Mouse (Mus musculus): ENCODE results near the gene Znrf2.
A peak's percentile ranks its signal among the peaks of the same experiment; 100 is the strongest.

The Znrf2 gene

DNA sequence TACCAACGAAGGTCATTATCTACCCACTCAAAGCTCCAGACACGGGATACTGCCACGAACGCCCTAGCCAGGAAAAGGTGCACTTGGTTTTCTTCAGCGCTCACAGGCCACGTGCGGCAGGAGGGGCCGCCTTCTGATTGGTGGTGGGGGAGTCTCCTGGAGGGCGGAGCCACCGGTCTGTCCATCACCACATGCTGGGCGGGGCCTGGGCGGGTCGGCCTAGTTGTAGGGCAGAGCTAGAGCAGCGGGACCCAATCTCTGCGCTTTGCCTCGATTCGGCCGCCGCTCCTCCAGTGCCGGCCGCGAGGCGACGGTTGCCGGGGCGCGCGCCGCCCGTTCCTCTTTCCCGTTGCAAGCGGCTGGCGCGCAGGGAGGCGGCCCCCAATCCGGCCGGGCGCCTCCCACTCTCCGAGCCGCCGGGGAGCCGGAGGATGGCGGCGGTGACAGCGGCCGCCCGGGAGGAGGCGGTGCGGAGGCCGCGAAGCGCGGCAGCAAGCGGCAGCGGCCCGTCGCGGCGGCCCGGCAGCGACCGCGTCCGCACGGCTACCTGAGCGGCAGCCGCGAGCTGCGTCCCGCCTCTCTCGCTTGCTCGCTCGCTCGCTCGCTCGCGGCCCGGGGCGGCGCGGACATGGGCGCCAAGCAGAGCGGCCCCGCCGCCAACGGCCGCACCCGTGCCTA, at the start of gene Znrf2:
TSS of gene Znrf2 (plus strand) at position 529 of the 678 bp plus-strand sequence.
- DNase-seq (ENCODE audit: low read depth, low spot score) = peak; percentile 97

DNA sequence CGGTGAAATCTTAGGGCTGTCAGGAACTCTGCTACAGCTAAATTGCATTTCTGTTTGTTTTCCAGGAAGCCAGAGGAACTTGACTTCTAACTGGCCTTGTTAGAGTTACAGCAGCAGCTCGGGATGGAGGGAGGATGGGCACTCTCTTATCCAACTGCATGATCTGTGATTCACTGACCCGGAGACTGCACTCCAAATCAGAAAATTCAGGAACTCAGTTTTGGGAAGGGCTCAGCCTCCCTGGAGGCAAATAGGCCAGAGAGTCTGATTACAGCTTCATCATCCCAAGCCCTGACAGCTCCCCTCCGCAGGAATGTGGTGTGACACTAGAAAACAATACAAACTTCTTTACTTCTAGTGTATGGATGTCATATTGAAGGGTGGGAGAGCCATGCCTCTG, 49.0 kb upstream of the Znrf2 start:
- no peak for DNase-seq (ENCODE audit: low read depth, low spot score)

DNA sequence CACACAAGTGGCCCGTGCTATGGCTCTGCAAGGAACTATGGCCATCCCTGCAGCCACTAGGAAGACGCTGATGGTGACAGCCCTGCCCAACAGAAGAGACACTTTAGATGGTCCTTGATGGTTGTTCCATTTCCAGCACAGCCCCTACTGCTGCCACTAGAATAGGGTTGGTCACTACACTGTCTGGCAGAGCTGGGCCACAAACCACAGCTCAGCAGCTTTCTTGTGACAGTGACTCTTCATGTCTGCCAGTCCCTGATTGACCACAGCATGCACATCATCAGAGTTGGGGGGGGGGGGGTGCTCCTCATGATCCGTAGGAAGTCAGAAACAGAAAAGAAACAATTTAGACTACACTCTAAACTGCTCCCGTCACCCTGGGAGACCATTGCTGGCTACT, 46.0 kb upstream of the Znrf2 start:
- no peak for DNase-seq (ENCODE audit: low read depth, low spot score)

DNA sequence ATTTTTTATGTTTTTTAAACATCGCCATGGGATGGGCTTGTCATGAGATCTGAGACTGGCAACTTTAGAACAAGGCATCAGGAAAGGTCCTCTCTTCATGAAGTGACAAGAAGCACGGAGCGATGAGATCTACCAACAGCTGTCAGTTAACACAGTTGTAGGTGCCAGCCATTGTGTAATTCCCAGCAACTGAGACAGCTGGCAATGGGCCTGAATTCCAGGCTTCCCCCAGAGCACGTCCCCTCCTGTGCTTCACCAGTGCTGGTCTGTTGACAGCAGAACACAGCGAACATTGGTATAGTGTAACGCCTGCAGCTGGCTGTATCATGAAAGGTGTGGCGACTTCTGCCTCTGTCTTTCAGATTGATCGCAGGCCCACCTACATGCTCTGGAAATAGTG, 45.5 kb upstream of the Znrf2 start:
- no peak for DNase-seq (ENCODE audit: low read depth, low spot score)

DNA sequence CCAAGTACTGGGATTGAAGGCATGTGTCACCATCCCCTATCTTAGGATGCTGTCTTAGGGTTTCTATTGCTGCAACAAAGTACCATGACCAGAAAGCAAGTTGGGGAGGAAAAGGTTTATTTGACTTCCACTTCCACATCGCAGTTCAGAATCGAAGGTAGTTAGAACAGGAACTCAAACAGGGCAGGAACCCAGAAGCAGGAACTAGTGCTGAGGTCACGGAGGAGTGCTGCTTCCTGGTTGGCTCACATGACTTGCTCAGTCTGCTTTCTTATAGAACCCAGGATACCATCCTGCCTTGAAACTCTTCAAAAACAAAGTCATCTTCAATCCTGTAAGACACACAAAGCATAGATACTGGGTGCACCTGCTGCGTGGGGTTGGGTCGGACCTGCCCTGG, 44.6 kb upstream of the Znrf2 start:
- DNase-seq (ENCODE audit: low read depth, low spot score) = no peak

DNA sequence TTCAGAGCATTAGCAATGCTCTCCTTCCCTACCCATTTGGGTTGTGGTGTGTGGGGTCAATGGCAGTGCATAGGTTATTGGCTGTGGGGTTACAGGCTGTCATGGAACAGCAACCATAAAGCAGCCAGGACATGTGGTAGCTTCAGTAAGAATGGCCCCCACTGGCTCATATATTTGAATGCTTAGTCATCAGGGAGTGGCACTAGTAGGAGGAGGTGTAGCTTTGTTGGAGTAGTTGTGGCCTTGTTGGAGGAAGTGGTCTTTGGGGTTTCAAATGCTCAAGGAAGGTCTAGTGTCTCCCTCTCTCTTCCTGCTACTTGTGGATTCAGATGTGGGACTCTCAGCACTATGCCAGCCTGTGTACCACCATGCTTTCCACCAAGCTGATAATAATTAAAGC, 41.0 kb upstream of the Znrf2 start:
- DNase-seq (ENCODE audit: low read depth, low spot score) = no peak

DNA sequence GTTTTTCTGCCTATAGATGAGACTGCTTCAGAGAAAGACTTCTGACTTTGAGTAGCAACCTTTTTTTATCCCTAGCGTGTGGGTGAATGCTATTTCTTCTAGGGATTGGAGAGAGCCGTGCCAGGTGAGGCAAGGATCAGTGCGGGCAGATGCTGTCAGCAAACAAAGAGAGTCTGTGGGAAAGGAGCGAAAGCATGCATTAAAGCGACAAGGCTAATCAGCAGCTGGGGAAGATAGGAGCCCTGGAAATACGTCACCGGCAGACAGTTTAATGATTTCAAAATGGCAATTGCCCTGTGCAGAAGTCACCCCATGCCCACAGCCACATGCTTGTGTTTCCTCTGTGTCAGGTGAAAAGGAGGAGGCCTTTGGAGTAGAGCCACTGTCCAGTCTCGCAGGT, 39.1 kb upstream of the Znrf2 start:
- no peak for DNase-seq (ENCODE audit: low read depth, low spot score)

DNA sequence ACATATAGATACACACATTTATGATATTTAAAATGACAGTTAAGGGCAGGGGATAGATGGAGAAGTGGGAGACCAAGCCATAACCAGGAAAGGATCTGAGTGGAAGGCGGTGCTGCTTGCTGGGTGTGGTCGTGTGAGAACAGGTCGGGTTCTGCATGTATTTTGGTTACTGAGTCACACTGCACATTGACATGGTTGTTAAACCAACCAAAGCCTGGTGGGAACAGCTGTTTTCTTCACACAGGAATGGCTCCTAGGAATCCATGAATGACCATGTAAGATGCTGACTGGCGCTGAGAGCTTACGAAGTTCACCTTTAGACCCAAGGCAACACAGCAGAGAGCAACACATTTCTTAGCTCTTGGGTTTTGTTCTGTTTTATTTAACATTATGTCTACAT, 36.7 kb upstream of the Znrf2 start:
- no peak for DNase-seq (ENCODE audit: low read depth, low spot score)

DNA sequence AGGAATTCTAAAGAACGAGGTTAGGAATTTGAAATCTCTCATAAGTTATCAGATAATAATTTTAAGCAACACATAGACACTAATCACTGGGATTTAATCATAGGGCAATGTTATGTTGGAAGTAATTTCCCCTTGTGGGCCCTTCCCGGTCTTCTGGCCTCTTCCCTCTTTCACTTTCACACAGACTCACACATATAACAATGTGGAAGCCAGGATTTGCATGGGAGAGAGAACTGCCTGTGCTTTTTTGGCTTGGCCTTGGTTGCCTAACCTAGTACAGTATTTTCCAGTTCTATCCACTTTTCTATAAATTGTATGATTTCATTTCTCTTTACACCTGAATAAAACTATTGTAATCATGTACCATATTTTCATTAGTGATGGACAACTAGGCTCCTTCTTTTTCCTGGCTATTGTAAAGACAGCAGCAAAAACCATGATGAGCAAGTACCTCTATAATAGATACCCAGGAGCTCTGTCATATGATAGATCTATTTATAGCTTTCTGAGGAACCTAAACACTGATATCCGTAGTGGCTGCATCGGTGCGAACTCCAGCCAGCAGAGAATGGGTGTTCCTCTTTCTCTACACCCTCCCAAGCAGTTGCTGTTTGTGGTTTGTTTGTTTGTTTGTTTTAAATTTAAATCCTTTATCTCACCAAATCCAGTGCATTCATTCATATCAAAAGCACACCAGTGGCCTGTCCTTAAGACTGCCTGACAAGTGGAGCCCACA, 36.0 kb upstream of the Znrf2 start:
- no peak for DNase-seq (ENCODE audit: low read depth, low spot score)

DNA sequence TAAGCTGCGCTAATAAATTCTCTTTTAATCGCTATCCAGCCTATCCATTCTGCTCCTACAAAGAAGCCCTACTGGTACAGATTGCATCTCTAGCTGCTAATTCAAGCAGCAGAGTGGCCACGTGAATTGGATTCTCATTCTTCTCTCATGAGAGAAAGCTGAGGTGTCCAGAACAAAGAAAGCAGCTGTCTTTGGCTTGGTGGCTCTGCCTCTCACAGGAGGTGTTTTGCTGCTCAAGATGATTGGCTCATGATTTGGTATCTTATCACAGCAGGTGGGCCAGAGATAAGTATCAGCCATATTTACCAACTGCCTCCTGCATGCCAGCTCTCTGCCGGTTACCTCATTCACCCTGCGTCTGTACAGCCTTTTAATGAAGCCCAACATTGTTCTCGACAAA, 34.8 kb upstream of the Znrf2 start:
- no peak for DNase-seq (ENCODE audit: low read depth, low spot score)

DNA sequence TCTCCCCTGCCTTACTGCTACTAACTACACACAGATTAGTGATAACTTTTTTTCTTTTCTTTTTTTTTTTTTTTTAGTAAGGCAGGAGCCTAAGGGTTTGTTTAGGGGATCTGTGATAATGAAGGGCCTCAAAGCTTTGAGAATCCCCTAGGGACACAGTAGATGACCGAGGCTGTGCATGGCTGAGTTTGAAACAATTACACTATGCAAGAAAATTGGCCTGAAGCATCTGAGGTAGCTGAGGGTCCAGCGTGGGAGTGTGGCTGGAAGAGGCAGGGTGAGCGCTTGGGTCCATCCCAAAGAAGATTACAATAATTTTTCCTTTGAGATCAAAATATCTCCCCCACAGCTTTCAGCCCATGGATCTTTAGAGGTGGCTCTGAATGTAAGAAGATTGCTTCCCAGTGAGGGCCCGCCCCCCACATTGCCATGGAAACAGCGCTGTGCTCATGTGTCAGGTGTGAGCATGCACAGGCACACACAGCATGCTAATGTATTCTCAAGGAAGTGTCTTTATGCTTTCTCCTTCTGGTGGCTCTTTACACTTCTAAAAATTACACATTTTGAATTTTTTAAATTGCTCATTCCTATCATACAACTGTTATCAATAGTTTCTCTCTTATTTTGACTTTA, 31.5 kb upstream of the Znrf2 start:
- DNase-seq (ENCODE audit: low read depth, low spot score) = no peak

DNA sequence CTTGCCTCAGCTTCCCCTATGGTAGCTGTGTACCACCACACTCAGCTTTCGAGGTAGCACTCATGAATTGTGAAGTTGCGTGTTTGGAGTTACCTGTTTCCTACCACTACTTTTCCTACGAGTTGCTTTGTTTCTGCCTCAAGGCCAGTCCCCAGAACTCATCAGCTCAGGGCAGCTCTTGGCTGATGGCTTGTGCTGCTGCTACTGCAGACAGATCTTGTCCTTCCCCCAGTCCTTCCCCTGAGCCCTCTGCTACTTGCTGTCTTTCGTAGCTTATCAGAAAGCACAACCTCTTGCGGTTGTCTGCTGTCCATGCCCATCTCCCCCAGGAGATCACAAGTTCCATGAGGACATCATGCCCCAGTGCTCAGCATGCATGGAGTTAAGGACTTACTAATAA, 29.9 kb upstream of the Znrf2 start:
- DNase-seq (ENCODE audit: low read depth, low spot score) = no peak

DNA sequence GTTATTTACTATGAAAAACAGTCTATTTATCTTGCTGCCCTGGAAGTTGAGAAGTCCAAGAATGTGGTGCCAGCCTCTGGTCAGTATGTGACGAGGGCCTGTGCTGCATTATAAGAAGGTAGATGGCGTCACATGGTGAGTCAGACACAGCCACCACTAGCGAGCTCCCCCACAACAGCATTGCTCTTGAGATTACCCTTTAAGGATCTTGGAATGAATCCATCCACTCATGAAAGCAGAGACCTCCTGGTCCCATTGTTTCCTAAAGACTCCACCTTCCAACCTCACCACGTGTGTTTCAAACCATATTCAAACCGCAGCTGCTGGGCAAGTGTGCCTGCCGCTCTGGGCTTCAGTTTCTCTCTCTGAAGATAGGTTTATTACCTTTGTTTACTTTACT, 28.2 kb upstream of the Znrf2 start:
- no peak for DNase-seq (ENCODE audit: low read depth, low spot score)

DNA sequence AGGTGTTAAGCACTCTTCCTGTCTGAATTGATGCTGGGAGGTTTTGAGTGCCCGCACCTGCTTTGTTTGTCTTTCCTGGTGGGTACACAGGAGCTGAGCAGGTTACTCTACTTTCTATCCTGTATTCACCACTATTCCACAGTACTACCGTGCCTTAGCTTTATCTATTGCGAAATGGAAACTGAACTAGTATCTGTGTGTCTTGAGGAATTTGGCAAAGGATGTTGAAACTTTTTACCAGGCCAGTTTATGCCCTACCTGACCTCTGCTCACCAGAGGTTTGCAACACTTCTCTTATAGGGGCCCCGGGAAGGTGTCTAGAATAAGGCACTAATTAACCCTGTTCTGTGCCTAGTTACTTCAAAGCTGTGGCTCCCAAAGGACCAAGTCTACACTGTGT, 27.6 kb upstream of the Znrf2 start:
- DNase-seq (ENCODE audit: low read depth, low spot score) = no peak

DNA sequence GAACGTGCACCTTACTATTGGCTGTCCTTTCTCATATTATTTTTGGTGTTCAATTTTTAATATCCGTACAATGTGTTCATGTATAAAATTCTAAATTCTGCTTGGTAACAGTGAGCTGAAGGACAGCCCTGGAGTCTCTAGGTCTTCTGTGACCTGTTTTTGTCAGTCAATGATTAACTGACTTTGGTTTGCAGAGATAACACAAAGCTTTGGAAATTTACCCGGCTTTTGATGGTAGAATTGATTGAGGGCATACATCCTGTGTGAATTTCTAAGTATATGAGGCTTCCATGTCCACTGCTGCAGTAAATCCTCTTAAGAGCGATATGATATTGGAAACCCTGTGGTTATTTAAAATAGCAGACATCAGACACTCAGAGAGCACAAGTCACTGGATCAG, 26.6 kb upstream of the Znrf2 start:
- DNase-seq (ENCODE audit: low read depth, low spot score) = no peak

DNA sequence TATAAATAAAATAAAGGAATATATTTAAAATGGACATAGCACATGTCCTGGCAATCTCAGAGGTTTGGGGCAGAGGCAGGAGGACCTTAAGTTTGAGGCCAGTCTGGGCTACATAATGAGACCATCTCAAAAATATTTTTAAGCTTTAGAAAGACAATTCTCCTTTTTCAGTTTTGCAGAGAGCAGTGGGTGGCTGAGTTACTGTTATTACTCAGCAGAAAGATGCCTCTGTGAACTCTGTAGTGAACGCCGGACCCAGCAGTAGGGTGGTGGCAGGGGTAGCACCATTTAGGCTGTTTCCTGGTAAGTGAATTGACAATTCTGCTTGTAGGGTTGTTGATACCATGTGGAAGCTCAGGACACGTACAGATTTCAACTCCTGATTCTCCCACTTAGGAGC, 22.9 kb upstream of the Znrf2 start:
- no peak for DNase-seq (ENCODE audit: low read depth, low spot score)

DNA sequence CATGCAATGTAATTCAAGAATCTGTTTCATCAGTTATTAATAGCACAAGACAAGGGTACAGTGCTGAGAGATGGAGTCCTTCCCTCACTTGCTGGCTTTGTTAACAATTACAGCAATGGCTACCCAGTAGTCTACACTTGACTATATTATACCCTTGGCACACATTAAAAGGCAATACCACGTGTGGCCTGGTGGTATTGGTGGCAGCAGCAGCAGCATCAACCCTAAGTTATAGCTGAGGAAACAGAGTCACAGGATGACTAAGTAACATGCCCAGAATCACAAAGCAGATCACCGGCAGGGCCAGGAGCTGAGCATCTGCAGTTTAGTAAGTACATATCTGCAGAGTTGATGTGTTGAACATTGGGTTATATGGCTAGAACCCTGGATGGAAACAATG, 22.3 kb upstream of the Znrf2 start:
- peak; percentile 68 for DNase-seq (ENCODE audit: low read depth, low spot score)

DNA sequence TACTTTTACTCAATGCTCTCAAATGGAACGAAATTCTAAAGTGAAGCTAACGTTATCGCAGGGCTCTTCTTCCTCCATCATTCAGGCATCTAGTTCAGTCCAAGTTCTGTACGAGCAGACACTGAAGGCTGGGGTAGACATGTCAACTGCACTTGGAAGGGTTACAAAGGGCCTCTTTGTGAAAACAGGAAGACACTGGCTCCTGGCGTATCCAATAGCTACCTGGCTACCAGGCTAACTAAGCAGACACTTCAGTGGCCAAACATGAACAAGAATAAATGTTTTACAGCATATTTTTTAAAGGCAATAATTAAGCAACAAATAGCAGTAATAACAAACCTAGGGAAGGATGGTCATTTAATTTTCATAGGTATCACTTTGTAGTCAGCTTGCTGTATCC, 21.7 kb upstream of the Znrf2 start:
- no peak for DNase-seq (ENCODE audit: low read depth, low spot score)

DNA sequence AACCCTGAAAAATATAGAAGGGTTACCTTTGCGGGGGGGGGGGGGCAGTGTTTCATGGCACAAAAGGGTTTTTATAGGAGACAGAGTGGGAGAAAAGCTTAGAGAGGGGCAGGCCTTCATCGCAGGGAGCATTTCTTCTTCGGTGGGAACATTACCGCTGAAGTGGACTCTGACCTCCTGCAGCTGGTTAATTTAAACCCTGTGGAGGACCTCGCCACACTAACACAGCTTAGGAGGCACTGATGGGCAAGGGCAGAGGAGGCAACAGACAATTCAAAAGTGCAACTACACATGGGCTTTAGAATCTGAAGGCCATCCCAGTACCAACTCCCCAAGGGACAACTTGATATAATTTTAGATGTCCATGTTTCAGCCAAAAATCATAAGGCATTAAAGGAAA, 20.7 kb upstream of the Znrf2 start:
- DNase-seq (ENCODE audit: low read depth, low spot score) = no peak

DNA sequence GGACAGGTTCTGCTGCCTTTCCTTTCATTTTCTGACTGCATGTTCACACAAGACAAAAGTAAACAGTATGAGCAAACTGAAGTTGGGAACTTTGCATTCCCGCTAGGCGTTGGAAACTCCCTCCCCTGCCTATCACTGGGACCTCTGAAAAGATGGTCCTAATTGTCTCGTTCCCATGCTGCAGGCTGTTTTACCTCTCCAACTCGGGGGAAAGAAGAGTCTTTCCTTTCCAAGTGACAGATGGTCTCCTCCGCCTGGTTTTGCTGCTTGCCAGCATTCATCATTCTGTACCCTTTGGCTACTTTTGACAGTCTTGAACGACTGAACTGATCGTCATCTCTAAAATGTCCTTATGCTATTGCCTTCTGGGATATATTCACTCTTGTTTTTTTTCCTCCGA, 14.4 kb upstream of the Znrf2 start:
- DNase-seq (ENCODE audit: low read depth, low spot score) = no peak

DNA sequence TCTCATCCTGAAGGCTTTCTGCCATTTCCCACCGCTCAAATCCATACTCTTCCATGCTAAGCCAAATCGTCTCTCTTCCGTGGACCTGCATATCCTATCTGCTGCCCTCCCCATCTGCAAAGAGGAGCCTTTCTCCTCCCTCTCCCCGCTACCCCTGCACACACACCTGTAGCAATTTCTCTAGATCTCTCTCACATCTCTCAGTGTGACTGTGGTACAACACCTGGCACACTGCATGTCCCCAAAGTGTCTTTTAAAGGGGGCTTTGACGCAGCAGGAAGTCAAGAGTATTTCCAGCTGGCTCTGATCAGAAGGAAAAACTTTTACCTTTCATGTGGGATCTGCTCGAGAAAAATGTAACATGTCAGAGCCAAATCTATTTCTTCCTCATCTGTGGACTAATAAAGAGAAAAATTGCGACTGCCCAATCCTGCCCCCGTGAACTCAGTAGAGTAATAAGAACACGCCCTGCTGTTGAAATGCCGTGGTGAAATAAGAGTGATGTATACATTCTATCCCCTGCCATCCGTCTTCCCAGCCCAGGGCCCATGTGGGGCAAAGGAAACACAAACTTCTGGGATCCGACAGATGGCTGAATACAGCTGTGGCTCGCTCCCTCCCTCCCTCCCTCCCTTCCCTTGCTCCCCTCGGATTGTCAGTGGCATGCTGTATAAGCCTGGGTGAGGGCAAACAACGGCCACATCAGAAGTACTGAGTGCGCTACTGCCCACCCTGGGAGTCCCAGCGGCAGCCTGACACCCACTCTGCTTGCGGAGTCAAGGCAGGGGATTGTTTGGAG, 12.5 kb upstream of the Znrf2 start:
- no peak for DNase-seq (ENCODE audit: low read depth, low spot score)

DNA sequence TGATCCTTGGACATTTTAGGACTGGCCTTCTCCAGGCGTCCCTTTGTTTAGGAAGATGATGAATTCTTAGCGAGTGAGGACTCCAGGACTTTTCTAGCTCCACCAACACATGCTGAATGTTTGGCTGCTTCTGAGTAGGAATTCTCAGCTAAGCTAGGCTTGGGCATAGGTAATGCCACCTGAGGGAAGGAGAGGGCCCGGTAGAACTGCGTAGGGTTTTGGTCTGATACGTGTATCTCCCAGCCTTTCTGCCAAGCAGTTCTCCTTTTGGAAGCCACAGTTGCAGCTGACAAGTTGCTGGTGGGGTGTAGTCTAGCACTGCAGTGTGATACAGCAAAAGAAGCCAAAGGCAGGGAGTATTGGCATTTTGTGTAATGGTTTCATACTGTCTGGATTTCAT, 10.9 kb upstream of the Znrf2 start:
- no peak for DNase-seq (ENCODE audit: low read depth, low spot score)
